29 mouse cellular contexts compared by ENCODE assay signal in the genomic region with DNA sequence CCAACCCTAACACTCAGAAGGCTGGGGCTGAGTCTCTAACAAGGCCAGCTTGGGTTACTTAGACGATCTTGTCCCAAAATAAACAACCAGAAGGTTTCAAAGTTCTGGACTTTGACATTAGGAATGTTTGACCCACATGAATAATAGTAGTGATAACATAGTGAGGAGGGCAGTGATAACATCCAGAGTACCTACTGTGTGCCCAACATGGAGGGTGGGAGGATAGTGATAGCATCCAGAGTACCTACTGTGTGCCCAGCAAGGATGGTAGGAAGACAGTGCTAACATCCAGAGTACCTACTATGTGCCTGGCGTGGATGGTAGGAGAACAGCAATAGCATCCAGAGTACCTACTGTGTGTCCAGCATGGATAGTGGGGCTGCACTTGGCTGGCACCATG. TPM values are rescaled to one million over a fixed set of nuclear protein-coding genes. Genes with fewer than 3 reads are reported as not detected.
DNase-seq lines count a peak whose midpoint lies in the region; ATAC-seq and TF ChIP-seq lines count a peak whose summit lies in the region.
"Had no signal": no experiment of that assay in that cellular context is flagged by ENCODE, and none has a peak within 500 bp of the region (broad histone marks: within the 10 kb centered on the region; RNA-seq: fewer than 3 reads in every experiment).

No protein-coding gene starts in this region.

- H3K9ac ChIP-seq in liver, adult 2 months (ENCODE audit: low read depth, low read length), result no peak overlapping the region
- H3K9ac ChIP-seq in CH12.LX (ENCODE audit: insufficient read depth, low read depth) (no peak overlapping the region), MEL (ENCODE audit: control insufficient read depth, low read depth, low read length, poor library complexity, severe bottlenecking) (no peak overlapping the region)
- H3K9ac ChIP-seq in liver, embryonic 15.5 days, result no peak overlapping the region
- no peak overlapping the region for H3K9ac ChIP-seq in heart, embryonic 11.5 days (ENCODE audit: low read depth, low read length)
- H3K9ac ChIP-seq: embryonic facial prominence, embryonic 13.5 days; forebrain, embryonic 12.5 days; forebrain, embryonic 15.5 days; heart, embryonic 13.5 days; hindbrain, embryonic 14.5 days had no signal

- H3K4me2 ChIP-seq in CH12.LX (ENCODE audit: insufficient read depth, low read depth, poor library complexity, severe bottlenecking), result no peak overlapping the region
- H3K4me2 ChIP-seq in liver, embryonic 15.5 days, result no peak overlapping the region
- no peak overlapping the region for H3K4me2 ChIP-seq in heart, embryonic 11.5 days
- H3K4me2 ChIP-seq: embryonic facial prominence, embryonic 13.5 days; forebrain, embryonic 12.5 days; forebrain, embryonic 15.5 days; heart, embryonic 13.5 days; hindbrain, embryonic 14.5 days had no signal

- TF ChIP-seq CTCF in liver, adult 2 months (IDR thresholded peaks at IDR 0.05; ENCODE audit: low read depth, low read length), result no peak
- TF ChIP-seq CTCF in CH12.LX (conservative IDR thresholded peaks at IDR 0.05 in 1 of 2, IDR thresholded peaks at IDR 0.05 in 1 of 2; ENCODE audit: low read depth in 2 of 2, low read length in 2 of 2), result no peak
- TF ChIP-seq CTCF in MEL (IDR thresholded peaks at IDR 0.05 in 2 of 3, conservative IDR thresholded peaks at IDR 0.05 in 1 of 3; ENCODE audit: control insufficient read depth in 1 of 3, insufficient read depth in 1 of 3, low read depth in 2 of 3, low read length in 3 of 3, poor library complexity in 1 of 3, severe bottlenecking in 1 of 3), result no peak

- in situ Hi-C loops in CH12.LX (cut with MboI; ENCODE audit: low pct_ligation_motif_present, low pct_unique_long_range_greater_than_20kb, low sequenced_read_pairs), result no loop called here

- peak; percentile 87 for DNase-seq in liver, adult 2 months (ENCODE audit: extremely low read depth, low read depth, low spot score)
- DNase-seq in liver, result no peak
- DNase-seq in CH12.LX (ENCODE audit: extremely low read depth), result no peak
- no peak for DNase-seq in MEL (ENCODE audit: low read depth, low spot score)
- no peak for DNase-seq in c-Kit-positive CD71-positive TER-119-positive erythroid progenitor cells, embryonic 14.5 days (ENCODE audit: low spot score)
- DNase-seq in layer of hippocampus, postnatal 10 days (ENCODE audit: low spot score in 2 of 2), result no peak
- DNase-seq: adrenal gland, postnatal 25 days; cerebellum, adult 11 months; cerebellum, adult 2 months; cerebellum, postnatal 10 days; cerebellum, postnatal 36 days; embryo, embryonic 11 days; gastrocnemius, postnatal 25 days; heart, adult 18-20 months; heart, postnatal 14 days; heart, postnatal 4 days had no signal

- H3K9me3 ChIP-seq in CH12.LX (replicated peaks; ENCODE audit: low read length), result no peaks in the 10 kb centered on the region
- no peaks in the 10 kb centered on the region for H3K9me3 ChIP-seq in MEL (replicated peaks; ENCODE audit: insufficient read depth, low read length)
- no peaks in the 10 kb centered on the region for H3K9me3 ChIP-seq in liver, embryonic 15.5 days (replicated peaks)
- H3K9me3 ChIP-seq in heart, embryonic 11.5 days (replicated peaks; ENCODE audit: control insufficient read depth, low read length), result no peaks in the 10 kb centered on the region
- H3K9me3 ChIP-seq: embryonic facial prominence, embryonic 10.5 days; embryonic facial prominence, embryonic 13.5 days; forebrain, embryonic 12.5 days; forebrain, embryonic 15.5 days; heart, embryonic 13.5 days had no signal

- peaks cover 84% of the 10 kb centered on the region for H3K4me1 ChIP-seq in liver, adult 2 months (ENCODE audit: control insufficient read depth, insufficient read depth, low read length)
- H3K4me1 ChIP-seq in CH12.LX (ENCODE audit: control insufficient read depth in 1 of 2, insufficient read depth in 2 of 2) (peaks cover 2 to 26% of the 10 kb centered on the region in 2 experiments; a peak in 3 of 4 replicates), MEL (ENCODE audit: control insufficient read depth in 1 of 2, insufficient read depth in 2 of 2, low read length in 2 of 2) (peaks cover 23 to 46% of the 10 kb centered on the region in 2 experiments)
- peaks cover 96% of the 10 kb centered on the region for H3K4me1 ChIP-seq in liver, embryonic 15.5 days (replicated peaks)
- H3K4me1 ChIP-seq in heart, embryonic 11.5 days (ENCODE audit: control insufficient read depth, insufficient read depth, low read length), result peaks cover 19% of the 10 kb centered on the region; the same call in 1 of the 2 replicates

- ATAC-seq in liver, embryonic 15.5 days (ENCODE audit: insufficient read depth), result no peak
- ATAC-seq in heart, embryonic 11.5 days (replicated peaks; ENCODE audit: insufficient number of reproducible peaks, low FRiP score, low TSS enrichment), result no peak
- ATAC-seq: CD4-positive, CD25-positive, alpha-beta regulatory T cell, adult 4 months; forebrain, embryonic 15.5 days; hindbrain, postnatal 0 days; Patski had no signal

- no peak overlapping the region for H3K4me3 ChIP-seq in liver, adult 2 months (ENCODE audit: insufficient read depth, low read depth, low read length)
- H3K4me3 ChIP-seq in CH12.LX (replicated peaks in 1 of 3; ENCODE audit: low read depth in 2 of 3, low read length in 2 of 3, poor library complexity in 1 of 3) (no peak overlapping the region), MEL (ENCODE audit: control insufficient read depth in 1 of 2, insufficient read depth in 1 of 2, low read depth in 2 of 2, low read length in 2 of 2) (no peak overlapping the region)
- H3K4me3 ChIP-seq in liver, embryonic 15.5 days (replicated peaks), result no peak overlapping the region
- no peak overlapping the region for H3K4me3 ChIP-seq in heart, embryonic 11.5 days (ENCODE audit: low read depth, low read length)
- H3K4me3 ChIP-seq: embryonic facial prominence, embryonic 10.5 days; embryonic facial prominence, embryonic 13.5 days; erythroblast, embryonic 14.5 days; forebrain, embryonic 12.5 days; forebrain, embryonic 15.5 days; heart, embryonic 13.5 days had no signal

- H3K36me3 ChIP-seq in liver, adult 2 months (ENCODE audit: control insufficient read depth, insufficient read depth, low read length), result no peaks in the 10 kb centered on the region
- peaks cover 0 to 22% of the 10 kb centered on the region in 2 experiments for H3K36me3 ChIP-seq in CH12.LX (replicated peaks in 1 of 2; ENCODE audit: control insufficient read depth in 1 of 2, insufficient read depth in 1 of 2, low read length in 1 of 2)
- peaks cover 0 to 25% of the 10 kb centered on the region in 2 experiments; a peak in 2 of 4 replicates for H3K36me3 ChIP-seq in MEL (ENCODE audit: control insufficient read depth in 1 of 2, insufficient read depth in 2 of 2, low read length in 2 of 2)
- H3K36me3 ChIP-seq in liver, embryonic 15.5 days (replicated peaks), result no peaks in the 10 kb centered on the region
- no peaks in the 10 kb centered on the region for H3K36me3 ChIP-seq in heart, embryonic 11.5 days (ENCODE audit: control insufficient read depth, insufficient read depth, low read length)
- H3K36me3 ChIP-seq: embryonic facial prominence, embryonic 10.5 days; embryonic facial prominence, embryonic 13.5 days; forebrain, embryonic 12.5 days; forebrain, embryonic 15.5 days; heart, embryonic 13.5 days had no signal

- TF ChIP-seq EP300 in CH12.LX (IDR thresholded peaks at IDR 0.05; ENCODE audit: low read length) (no peak), MEL (IDR thresholded peaks at IDR 0.05; ENCODE audit: low read depth in 1 of 2, low read length in 2 of 2) (no peak)

- H3K27me3 ChIP-seq in liver, adult 2 months (ENCODE audit: control insufficient read depth, insufficient read depth, low read length), result no peaks in the 10 kb centered on the region
- H3K27me3 ChIP-seq in CH12.LX (replicated peaks) (no peaks in the 10 kb centered on the region), MEL (ENCODE audit: control insufficient read depth in 1 of 2, insufficient read depth in 2 of 2, low read length in 2 of 2) (no peaks in the 10 kb centered on the region)
- H3K27me3 ChIP-seq in liver, embryonic 15.5 days, result no peaks in the 10 kb centered on the region
- H3K27me3 ChIP-seq in heart, embryonic 11.5 days (ENCODE audit: control insufficient read depth, insufficient read depth, low read length), result no peaks in the 10 kb centered on the region
- H3K27me3 ChIP-seq: embryonic facial prominence, embryonic 13.5 days; forebrain, embryonic 12.5 days; forebrain, embryonic 15.5 days; heart, embryonic 13.5 days; Patski had no signal

- TF ChIP-seq POLR2A in liver, adult 2 months (IDR thresholded peaks at IDR 0.05; ENCODE audit: extremely low read depth, insufficient read depth, low read length), result no peak
- TF ChIP-seq POLR2A in CH12.LX (IDR thresholded peaks at IDR 0.05; ENCODE audit: low read depth, low read length), result no peak
- TF ChIP-seq POLR2A in MEL (IDR thresholded peaks at IDR 0.05; ENCODE audit: control insufficient read depth in 1 of 2, insufficient read depth in 1 of 2, low read depth in 1 of 2, low read length in 2 of 2, poor library complexity in 1 of 2), result no peak

- 54% methylated on average over 2 of the region's 2 CpGs for WGBS in liver, adult 2 months
- WGBS in liver, embryonic 15.5 days (ENCODE audit: insufficient replicate concordance), result 53% methylated on average over 2 of the region's 2 CpGs
- WGBS in heart, embryonic 11.5 days (ENCODE audit: insufficient replicate concordance), result 58% methylated on average over 2 of the region's 2 CpGs

- TF ChIP-seq RAD21 in CH12.LX (IDR thresholded peaks at IDR 0.05; ENCODE audit: low read depth, low read length) (no peak), MEL (IDR thresholded peaks at IDR 0.05; ENCODE audit: low read depth, low read length) (no peak)

- dilution Hi-C loops in CH12.LX (cut with MboI; ENCODE audit: extremely low pct_ligation_motif_present, extremely low pct_unique_long_range_greater_than_20kb, low sequenced_read_pairs), result no loop called here

- peak overlapping the region; percentile 80 for H3K27ac ChIP-seq in liver, adult 2 months (replicated peaks; ENCODE audit: insufficient read depth, low read depth, low read length)
- H3K27ac ChIP-seq in CH12.LX (ENCODE audit: insufficient read depth, low read depth), result no peak overlapping the region
- H3K27ac ChIP-seq in MEL (ENCODE audit: control insufficient read depth, low read depth, low read length), result no peak overlapping the region
- 0 out of 2 replicates have a peak overlapping the region, but pooled peaks have one; percentile 73 for H3K27ac ChIP-seq in liver, embryonic 15.5 days (replicated peaks)
- H3K27ac ChIP-seq in heart, embryonic 11.5 days (ENCODE audit: low read depth, low read length), result no peak overlapping the region
- H3K27ac ChIP-seq: embryonic facial prominence, embryonic 10.5 days; embryonic facial prominence, embryonic 13.5 days; forebrain, embryonic 12.5 days; forebrain, embryonic 15.5 days; hindbrain, embryonic 14.5 days; hindbrain, postnatal 0 days had no signal

- peaks cover 52% of the 10 kb centered on the region for H3K79me2 ChIP-seq in liver, adult 2 months (ENCODE audit: control insufficient read depth, insufficient read depth, low read length)
- H3K79me2 ChIP-seq in CH12.LX (replicated peaks; ENCODE audit: control insufficient read depth, extremely low read depth, insufficient read depth, poor library complexity, severe bottlenecking), result no peaks in the 10 kb centered on the region
- peaks cover 68% of the 10 kb centered on the region for H3K79me2 ChIP-seq in MEL (ENCODE audit: control insufficient read depth, insufficient read depth, low read length, poor library complexity)

RNA-seq across cellular contexts. Expression of a gene that starts 17.3 kb away (rescaled TPM):
- 27.7 and 38.9 TPM in 2 replicates for total RNA-seq in liver, adult 2 months (2014; rRNA removed)
- polyA plus RNA-seq in liver, adult 2 months (2012; rRNA removed), result 30.2 and 35.7 TPM in 2 replicates
- 20.6 and 20.7 TPM in 2 replicates for total RNA-seq in CH12.LX (2012; rRNA removed)
- 12.6 and 13.3 TPM in 2 replicates for total RNA-seq in CH12.LX (2014; rRNA removed)
- polyA plus RNA-seq in CH12.LX (2012; ENCODE audit: insufficient read length, low read depth), result 10.8 and 15.6 TPM in 2 replicates
- total RNA-seq in MEL (2012; rRNA removed), result 63.1 and 86.1 TPM in 2 replicates
- 10 to 100 TPM in 1 of 2 experiments, not detected in 1; 57.8 TPM for polyA plus RNA-seq in MEL (2012; ENCODE audit: insufficient read depth in 1 of 2, insufficient read length in 2 of 2, low read depth in 1 of 2, low replicate concordance in 2 of 2, missing spikeins in 1 of 2)
- polyA plus RNA-seq in liver, embryonic 15.5 days (2015; fragmentation: Nextera tagmentation; extraction: Ambion mirVana), result 34.5 and 43.8 TPM in 2 replicates
- 30.2 and 31.2 TPM in 2 replicates for polyA plus RNA-seq in heart, embryonic 11.5 days (2014; fragmentation: Nextera tagmentation; extraction: Ambion mirVana)
- total RNA-seq in layer of hippocampus, postnatal 10 days (2021), result 10 to 100 TPM; 34.0 to 38.9 TPM

RNA-seq across cellular contexts. Expression of a gene that starts 32.4 kb away (rescaled TPM):
- 7.7 and 9.7 TPM in 2 replicates for total RNA-seq in liver, adult 2 months (2014; rRNA removed)
- polyA plus RNA-seq in liver, adult 2 months (2012; rRNA removed), result 18.6 and 19.1 TPM in 2 replicates
- total RNA-seq in CH12.LX (2012; rRNA removed), result 23.8 and 29.0 TPM in 2 replicates
- total RNA-seq in CH12.LX (2014; rRNA removed), result 6.6 and 8.8 TPM in 2 replicates
- polyA plus RNA-seq in CH12.LX (2012; ENCODE audit: insufficient read length, low read depth), result 28.6 and 31.7 TPM in 2 replicates
- total RNA-seq in MEL (2012; rRNA removed), result 30.3 and 34.6 TPM in 2 replicates
- 10 to 100 TPM in 1 of 2 experiments, not detected in 1; 44.7 TPM for polyA plus RNA-seq in MEL (2012; ENCODE audit: insufficient read depth in 1 of 2, insufficient read length in 2 of 2, low read depth in 1 of 2, low replicate concordance in 2 of 2, missing spikeins in 1 of 2)
- 12.0 and 13.1 TPM in 2 replicates for polyA plus RNA-seq in liver, embryonic 15.5 days (2015; fragmentation: Nextera tagmentation; extraction: Ambion mirVana)
- polyA plus RNA-seq in heart, embryonic 11.5 days (2014; fragmentation: Nextera tagmentation; extraction: Ambion mirVana), result 13.7 and 15.9 TPM in 2 replicates
- 10 to 100 TPM; 30.9 to 33.4 TPM for total RNA-seq in layer of hippocampus, postnatal 10 days (2021)

RNA-seq across cellular contexts. Expression of a gene that starts 38.2 kb away (rescaled TPM):
- not detected in 2 replicates for total RNA-seq in liver, adult 2 months (2014; rRNA removed)
- not detected in 2 replicates for polyA plus RNA-seq in liver, adult 2 months (2012; rRNA removed)
- total RNA-seq in CH12.LX (2012; rRNA removed) (not detected in 2 replicates), CH12.LX (2014; rRNA removed) (not detected in 2 replicates), MEL (2012; rRNA removed) (0.27 TPM in 1 of 2 replicates, not detected in the other)
- polyA plus RNA-seq in CH12.LX (2012; ENCODE audit: insufficient read length, low read depth) (not detected in 2 replicates), MEL (2012; ENCODE audit: insufficient read depth in 1 of 2, insufficient read length in 2 of 2, low read depth in 1 of 2, low replicate concordance in 2 of 2, missing spikeins in 1 of 2) (under 1 TPM in 1 of 2 experiments, not detected in 1; 0.24 TPM)
- polyA plus RNA-seq in liver, embryonic 15.5 days (2015; fragmentation: Nextera tagmentation; extraction: Ambion mirVana), result 0.25 and 0.40 TPM in 2 replicates
- not detected in 2 replicates for polyA plus RNA-seq in heart, embryonic 11.5 days (2014; fragmentation: Nextera tagmentation; extraction: Ambion mirVana)
- total RNA-seq in layer of hippocampus, postnatal 10 days (2021), result 10 to 100 TPM; 11.3 to 12.4 TPM
- total RNA-seq: ES-E14; heart, postnatal 4 days had no signal
- polyA plus RNA-seq: CD4-positive, CD25-positive, alpha-beta regulatory T cell, adult 4 months; erythroblast, embryonic 14.5 days; Patski had no signal

RNA-seq across cellular contexts. Expression of a gene that starts 41.5 kb away (rescaled TPM):
- total RNA-seq in liver, adult 2 months (2014; rRNA removed), result 0.27 and 0.37 TPM in 2 replicates
- polyA plus RNA-seq in liver, adult 2 months (2012; rRNA removed), result 0.17 and 0.52 TPM in 2 replicates
- 0.25 TPM in 1 of 2 replicates, not detected in the other for total RNA-seq in CH12.LX (2012; rRNA removed)
- not detected in 2 replicates for total RNA-seq in CH12.LX (2014; rRNA removed)
- not detected in 2 replicates for polyA plus RNA-seq in CH12.LX (2012; ENCODE audit: insufficient read length, low read depth)
- total RNA-seq in MEL (2012; rRNA removed), result 0.29 and 0.39 TPM in 2 replicates
- polyA plus RNA-seq in MEL (2012; ENCODE audit: insufficient read depth in 1 of 2, insufficient read length in 2 of 2, low read depth in 1 of 2, low replicate concordance in 2 of 2, missing spikeins in 1 of 2), result under 1 TPM in 1 of 2 experiments, not detected in 1; 0.77 TPM
- 0.70 and 0.85 TPM in 2 replicates for polyA plus RNA-seq in liver, embryonic 15.5 days (2015; fragmentation: Nextera tagmentation; extraction: Ambion mirVana)
- 0.66 TPM in 1 of 2 replicates, not detected in the other for polyA plus RNA-seq in heart, embryonic 11.5 days (2014; fragmentation: Nextera tagmentation; extraction: Ambion mirVana)
- total RNA-seq in layer of hippocampus, postnatal 10 days (2021), result 1 to 10 TPM in 1 of 2 experiments, under 1 TPM in 1; 0.94 to 2.4 TPM
- polyA plus RNA-seq: erythroblast, embryonic 14.5 days; Patski had no signal

RNA-seq across cellular contexts. Expression of a gene that starts 49.0 kb away (rescaled TPM):
- 12.3 and 19.3 TPM in 2 replicates for total RNA-seq in liver, adult 2 months (2014; rRNA removed)
- polyA plus RNA-seq in liver, adult 2 months (2012; rRNA removed), result 26.3 and 30.0 TPM in 2 replicates
- total RNA-seq in CH12.LX (2012; rRNA removed) (22.3 and 23.7 TPM in 2 replicates), CH12.LX (2014; rRNA removed) (31.7 and 32.7 TPM in 2 replicates), MEL (2012; rRNA removed) (29.4 and 36.5 TPM in 2 replicates)
- polyA plus RNA-seq in CH12.LX (2012; ENCODE audit: insufficient read length, low read depth) (23.4 and 27.1 TPM in 2 replicates), MEL (2012; ENCODE audit: insufficient read depth in 1 of 2, insufficient read length in 2 of 2, low read depth in 1 of 2, low replicate concordance in 2 of 2, missing spikeins in 1 of 2) (10 to 100 TPM in 1 of 2 experiments, not detected in 1; 49.3 TPM)
- polyA plus RNA-seq in liver, embryonic 15.5 days (2015; fragmentation: Nextera tagmentation; extraction: Ambion mirVana), result 13.8 and 16.4 TPM in 2 replicates
- 24.5 and 27.3 TPM in 2 replicates for polyA plus RNA-seq in heart, embryonic 11.5 days (2014; fragmentation: Nextera tagmentation; extraction: Ambion mirVana)
- total RNA-seq in layer of hippocampus, postnatal 10 days (2021), result 10 to 100 TPM; 26.8 to 27.4 TPM

Comparison
In these comparisons a context has a peak if more than half of its experiments do, and no peak if none do; other contexts are left out.
1. H3K27ac ChIP-seq: peak in liver, adult 2 months (single experiment) and liver, embryonic 15.5 days (single experiment); none in CH12.LX (single experiment), MEL (single experiment) and heart, embryonic 11.5 days (single experiment).